Mouse (Mus musculus) thymus, adult 2 months (tissue): ENCODE results near the gene Dnmt1.

Experiments used
- CTCF ChIP-seq: fragments of 200-500 bp; IDR thresholded peaks from 2 replicates; pipeline ENCODE4 v1.5.1; 2012; ENCODE audit warnings: mild to moderate bottlenecking, control low read depth, low read length, moderate library complexity, borderline replicate concordance; ENCODE audit not compliant: control insufficient read depth, poor library complexity, insufficient read depth; ENCODE audit errors: extremely low read depth
- POLR2A ChIP-seq: fragments of 200-500 bp; IDR thresholded peaks from 2 replicates; pipeline ENCODE4 v1.6.1; 2012; ENCODE audit warnings: mild to moderate bottlenecking, low read length, control low read depth, moderate library complexity; ENCODE audit not compliant: control insufficient read depth, poor library complexity, insufficient read depth; ENCODE audit errors: extremely low read depth

GRCm38 (mm10) chr9:20991587-20991986, 31.9 kb upstream of the Dnmt1 start:
- TF ChIP-seq CTCF (no peak), POLR2A (no peak)
